Mouse (Mus musculus) forebrain, embryonic 15.5 days (tissue): ENCODE results near the gene Flt1. TPM values are rescaled to one million over a fixed set of nuclear protein-coding genes. Genes with fewer than 3 reads are reported as not detected.
"Not testable (repeated sequence)": the region's sequence is repeated elsewhere in the genome, so short reads cannot be mapped to it uniquely, and the experiment has no call there.

Experiments
- ATAC-seq: fragments of 200-750 bp; cut with Nextera tagmentation; replicated peaks from 2 replicates; pipeline ENCODE4 v1.8.0; 2017; ENCODE audit warnings: mild to moderate bottlenecking, moderate TSS enrichment, moderate library complexity
- H3K27ac ChIP-seq: fragments of 300-500 bp; sonication (generic); replicated peaks from 2 replicates; pipeline ENCODE4 v1.5.1; 2015; ENCODE audit warnings: mild to moderate bottlenecking, inconsistent platforms
- H3K27me3 ChIP-seq: fragments of 300-500 bp; sonication (generic); 2 replicates; pipeline ENCODE4 v1.6.1; 2015; ENCODE audit warnings: inconsistent platforms
- H3K36me3 ChIP-seq: fragments of 300-500 bp; sonication (generic); 2 replicates; pipeline ENCODE4 v1.6.1; 2015; ENCODE audit warnings: mild to moderate bottlenecking, inconsistent platforms
- H3K4me1 ChIP-seq: fragments of 300-500 bp; sonication (generic); 2 replicates; pipeline ENCODE4 v1.6.1; 2015; ENCODE audit warnings: inconsistent platforms
- H3K4me2 ChIP-seq: fragments of 300-500 bp; sonication (generic); replicated peaks from 2 replicates; pipeline ENCODE4 v1.6.1; 2015; ENCODE audit warnings: mild to moderate bottlenecking, inconsistent platforms
- H3K4me3 ChIP-seq: fragments of 300-500 bp; sonication (generic); 2 replicates; pipeline ENCODE4 v1.5.1; 2015; ENCODE audit warnings: mild to moderate bottlenecking, inconsistent platforms
- H3K9ac ChIP-seq: fragments of 300-500 bp; sonication (generic); replicated peaks from 2 replicates; pipeline ENCODE4 v1.6.1; 2015; ENCODE audit warnings: mild to moderate bottlenecking, inconsistent platforms
- H3K9me3 ChIP-seq: fragments of 300-500 bp; sonication (generic); 2 replicates; pipeline ENCODE4 v1.6.1; 2016; ENCODE audit warnings: inconsistent platforms
- WGBS: fragments of 180-500 bp; shearing (Covaris S2); methylation state at CpG from one replicate; pipeline ENCODE4 v1.1.7; 2015; ENCODE audit warnings: mixed read lengths; 5-methylcytosine and 5-hydroxymethylcytosine counted together
- polyA plus RNA-seq: library from polyadenylated mRNA; unstranded; fragments of >200 nt; fragmentation: Nextera tagmentation; extraction: Ambion mirVana; gene quantifications from 2 replicates; pipeline ENCODE4 v1.2.1, GENCODE M21; 2015

Flt1 gene
- polyA plus RNA-seq, 1 experiment from 2014 or later = 10.7 TPM

DNA sequence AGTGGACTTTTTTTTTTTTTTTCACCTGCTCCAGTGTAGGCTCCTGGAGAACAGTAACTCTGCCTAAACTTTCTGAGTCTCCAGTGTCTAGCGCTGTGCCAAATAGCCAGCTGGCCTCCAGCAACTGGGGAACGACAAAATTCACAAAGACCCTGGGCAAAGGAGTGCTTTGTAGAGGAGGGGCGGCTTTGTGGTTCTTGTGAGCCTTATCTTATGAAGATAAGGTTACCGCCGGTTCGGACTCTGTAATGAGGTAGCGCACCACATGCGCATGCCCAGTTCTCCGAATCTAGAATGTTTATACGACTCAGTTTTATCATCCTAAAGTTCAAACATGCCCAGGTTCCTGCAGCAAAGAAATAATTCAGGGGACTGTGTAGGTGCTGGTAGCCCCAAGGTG, 102.1 kb downstream of the Flt1 start:
- H3K4me3 ChIP-seq = no peak overlapping the region
- no peaks in the 10 kb centered on the region for H3K36me3 ChIP-seq
- WGBS = 89% methylated on average over 10 of the region's 10 CpGs
- ATAC-seq = no peak
- H3K4me1 ChIP-seq = peaks cover 6% of the 10 kb centered on the region
- no peak overlapping the region for H3K9ac ChIP-seq
- H3K4me2 ChIP-seq = no peak overlapping the region
- no peaks in the 10 kb centered on the region for H3K9me3 ChIP-seq
- no peak overlapping the region for H3K27ac ChIP-seq
- no peaks in the 10 kb centered on the region for H3K27me3 ChIP-seq

DNA sequence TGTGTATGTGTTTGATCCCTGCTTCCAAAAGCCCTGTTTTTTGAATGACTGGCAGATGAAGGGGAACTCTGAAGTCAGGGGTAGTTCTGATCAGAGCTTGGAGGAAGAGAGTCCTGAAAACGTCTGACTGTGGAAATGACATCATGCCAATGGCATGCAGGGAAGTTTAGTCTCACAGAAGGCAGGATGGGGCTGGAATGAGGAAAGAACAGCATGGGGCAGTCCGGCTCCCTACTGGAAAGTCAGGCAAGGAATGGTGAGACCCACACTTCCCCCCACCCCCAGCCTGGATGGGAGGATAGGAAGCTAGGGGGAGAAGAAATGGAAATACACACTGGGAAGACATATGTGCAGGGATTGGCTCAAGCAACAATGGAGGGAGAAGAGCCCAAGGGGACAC, 105.6 kb downstream of the Flt1 start:
- H3K4me1 ChIP-seq = no peaks in the 10 kb centered on the region
- no peaks in the 10 kb centered on the region for H3K27me3 ChIP-seq
- no peak overlapping the region for H3K27ac ChIP-seq
- no peak overlapping the region for H3K4me3 ChIP-seq
- H3K36me3 ChIP-seq = no peaks in the 10 kb centered on the region
- 22% methylated on average over 2 of the region's 2 CpGs for WGBS
- no peak overlapping the region for H3K4me2 ChIP-seq
- no peak for ATAC-seq
- H3K9ac ChIP-seq = no peak overlapping the region
- no peaks in the 10 kb centered on the region for H3K9me3 ChIP-seq

DNA sequence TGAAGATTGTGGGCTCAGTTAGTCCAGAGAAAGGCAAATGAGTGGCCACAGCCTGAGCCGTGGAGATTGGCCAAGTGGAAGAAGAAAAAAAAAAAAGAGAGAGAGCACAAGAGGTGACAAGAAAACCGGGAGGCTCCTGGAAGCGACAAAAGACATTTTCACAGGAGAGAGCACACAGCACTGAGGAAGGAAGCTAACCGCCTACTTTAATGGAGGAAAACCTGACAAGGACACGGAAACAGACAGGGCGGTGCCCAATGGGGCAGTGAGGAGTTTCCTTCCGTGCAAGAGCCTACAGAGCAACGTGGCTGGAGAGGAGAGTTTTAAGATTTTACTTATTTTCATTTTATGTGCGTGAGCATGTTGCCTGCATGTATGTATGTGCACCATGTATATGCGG, 107.6 kb downstream of the Flt1 start:
- no peak overlapping the region for H3K4me2 ChIP-seq
- no peak overlapping the region for H3K9ac ChIP-seq
- no peak overlapping the region for H3K27ac ChIP-seq
- H3K27me3 ChIP-seq = no peaks in the 10 kb centered on the region
- WGBS = 85% methylated on average over 10 of the region's 10 CpGs
- no peaks in the 10 kb centered on the region for H3K4me1 ChIP-seq
- H3K4me3 ChIP-seq = no peak overlapping the region
- no peaks in the 10 kb centered on the region for H3K9me3 ChIP-seq
- no peaks in the 10 kb centered on the region for H3K36me3 ChIP-seq
- no peak for ATAC-seq

DNA sequence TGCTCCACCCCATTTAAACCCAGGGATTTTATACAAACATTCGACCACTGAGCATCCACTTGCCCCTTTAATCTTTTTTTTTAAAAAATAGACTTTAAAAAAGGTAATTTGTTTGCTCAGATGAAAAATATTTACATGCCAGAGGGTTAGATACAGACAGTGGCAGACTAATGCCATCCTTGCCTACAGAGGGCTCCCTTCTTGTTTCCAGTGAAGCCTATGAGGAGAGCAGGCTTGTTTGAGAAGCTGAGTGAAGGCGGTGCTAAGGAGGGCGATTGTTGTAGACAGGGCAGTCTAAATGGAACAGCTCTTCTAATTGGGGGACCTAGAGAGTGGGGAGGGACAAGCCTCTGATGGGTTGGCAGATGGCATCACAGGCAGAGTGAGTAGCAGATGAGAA, 109.4 kb downstream of the Flt1 start:
- H3K27ac ChIP-seq = no peak overlapping the region
- no peaks in the 10 kb centered on the region for H3K9me3 ChIP-seq
- no peaks in the 10 kb centered on the region for H3K36me3 ChIP-seq
- no peak overlapping the region for H3K4me2 ChIP-seq
- ATAC-seq = no peak
- no peak overlapping the region for H3K4me3 ChIP-seq
- H3K4me1 ChIP-seq = no peaks in the 10 kb centered on the region
- 80% methylated on average over 3 of the region's 3 CpGs for WGBS
- H3K9ac ChIP-seq = no peak overlapping the region
- no peaks in the 10 kb centered on the region for H3K27me3 ChIP-seq

DNA sequence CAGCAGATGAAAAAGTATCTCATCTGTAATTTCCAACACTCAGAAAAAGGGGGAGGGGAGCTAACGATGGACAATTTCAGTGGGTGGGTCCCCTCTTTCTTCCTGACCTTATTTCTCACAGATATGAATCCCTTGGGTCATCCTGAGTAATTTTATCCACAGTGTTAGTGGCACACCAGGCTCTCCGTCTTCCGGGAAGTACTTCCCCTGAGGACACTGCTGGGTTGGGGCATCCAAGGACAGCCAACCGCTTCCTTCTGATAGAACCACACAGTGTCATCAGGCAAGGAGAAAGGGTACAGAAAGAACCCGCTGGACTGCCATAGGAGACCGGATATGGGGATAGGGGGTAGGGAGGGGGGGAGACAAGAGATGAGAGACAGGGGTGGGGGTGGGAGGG, 111.2 kb downstream of the Flt1 start:
- H3K36me3 ChIP-seq = no peaks in the 10 kb centered on the region
- WGBS = 90% methylated on average over 6 of the region's 6 CpGs
- H3K4me3 ChIP-seq = no peak overlapping the region
- no peak overlapping the region for H3K9ac ChIP-seq
- H3K9me3 ChIP-seq = no peaks in the 10 kb centered on the region
- no peaks in the 10 kb centered on the region for H3K4me1 ChIP-seq
- no peaks in the 10 kb centered on the region for H3K27me3 ChIP-seq
- H3K4me2 ChIP-seq = no peak overlapping the region
- no peak overlapping the region for H3K27ac ChIP-seq
- no peak for ATAC-seq

DNA sequence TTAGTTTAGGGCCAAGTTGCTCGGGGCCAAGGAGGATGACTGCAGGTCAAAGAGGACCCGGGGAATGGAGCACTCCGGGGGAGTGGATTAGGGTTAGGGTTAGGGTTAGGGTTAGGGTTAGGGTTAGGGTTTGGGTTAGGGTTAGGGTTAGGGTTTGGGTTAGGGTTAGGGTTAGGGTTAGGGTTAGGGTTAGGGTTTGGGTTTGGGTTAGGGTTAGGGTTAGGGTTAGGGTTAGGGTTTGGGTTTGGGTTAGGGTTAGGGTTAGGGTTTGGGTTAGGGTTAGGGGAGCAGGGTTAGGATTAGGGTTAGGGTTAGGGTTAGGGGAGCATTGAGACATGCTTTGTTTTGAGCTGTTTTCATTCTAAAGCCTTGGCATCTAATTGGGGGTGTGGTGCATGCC, 114.5 kb downstream of the Flt1 start:
- H3K4me3 ChIP-seq, ATAC-seq, H3K4me2 ChIP-seq, H3K27ac ChIP-seq, H3K9me3 ChIP-seq, H3K36me3 ChIP-seq, H3K27me3 ChIP-seq, H3K4me1 ChIP-seq, H3K9ac ChIP-seq: not testable (repeated sequence)
- 92% methylated on average over 3 of the region's 3 CpGs for WGBS

DNA sequence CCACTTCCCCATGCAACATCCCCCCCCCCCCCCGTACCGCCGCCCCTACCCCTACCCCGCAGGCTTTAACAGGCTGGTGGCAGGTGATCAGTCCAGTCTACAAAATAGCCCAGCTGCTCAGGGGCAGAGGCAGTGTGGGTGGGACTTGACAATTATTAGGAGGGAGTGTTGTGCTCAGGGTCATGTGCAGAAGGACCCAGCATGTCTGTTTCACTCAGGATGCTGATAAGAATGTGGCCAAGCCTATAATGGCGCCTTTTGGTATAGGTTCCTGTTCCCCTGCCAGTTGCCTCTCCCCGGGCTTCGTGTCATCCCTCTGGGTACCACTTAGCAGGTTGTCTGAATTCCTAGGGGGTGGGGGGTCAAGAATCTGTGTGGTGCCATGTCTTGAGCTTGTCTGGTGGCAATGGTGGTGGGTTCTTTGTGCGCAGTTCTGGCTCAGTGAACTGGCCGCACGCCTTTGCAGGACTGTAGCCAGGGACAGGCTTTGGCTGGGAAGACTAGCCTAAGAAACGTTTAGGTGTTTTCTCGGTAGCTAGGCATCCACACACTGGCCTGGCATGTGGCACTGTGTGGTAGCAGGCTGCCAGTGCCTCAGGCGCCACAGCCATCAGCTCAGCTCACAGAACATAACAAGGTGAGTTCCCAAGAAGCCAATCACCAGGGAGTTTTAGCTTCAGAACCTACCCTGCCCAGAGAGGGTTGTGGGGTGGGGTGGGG, 118.4 kb downstream of the Flt1 start:
- Histone ChIP-seq H3K27ac (no peak overlapping the region), H3K27me3 (no peaks in the 10 kb centered on the region), H3K4me1 (no peaks in the 10 kb centered on the region), H3K4me2 (no peak overlapping the region), H3K4me3 (no peak overlapping the region), H3K36me3 (no peaks in the 10 kb centered on the region), H3K9me3 (no peaks in the 10 kb centered on the region), H3K9ac (no peak overlapping the region)
- 81% methylated on average over 13 of the region's 13 CpGs for WGBS
- no peak for ATAC-seq

DNA sequence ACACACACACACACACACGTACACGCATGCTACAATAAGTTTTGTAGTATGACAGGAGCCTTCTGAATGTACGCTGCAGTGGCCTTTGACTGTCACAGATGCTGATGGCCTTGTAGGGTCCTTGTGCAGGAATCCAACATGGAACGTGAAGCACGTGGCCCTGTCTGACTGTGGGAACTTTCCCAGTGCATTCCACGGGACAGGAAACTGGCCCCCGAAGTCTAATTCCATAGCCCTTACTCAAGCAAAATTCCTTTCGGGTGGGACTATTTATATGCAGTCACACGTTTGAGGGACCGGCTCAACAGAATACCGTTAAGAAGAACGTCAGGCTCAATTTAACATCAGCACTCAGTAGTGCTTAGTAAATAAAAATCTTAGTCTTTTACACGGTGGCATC, 119.1 kb downstream of the Flt1 start:
- 88% methylated on average over 13 of the region's 13 CpGs for WGBS
- H3K9me3 ChIP-seq = no peaks in the 10 kb centered on the region
- H3K4me3 ChIP-seq = no peak overlapping the region
- H3K36me3 ChIP-seq = no peaks in the 10 kb centered on the region
- H3K27ac ChIP-seq = no peak overlapping the region
- H3K4me2 ChIP-seq = no peak overlapping the region
- no peak overlapping the region for H3K9ac ChIP-seq
- no peaks in the 10 kb centered on the region for H3K4me1 ChIP-seq
- H3K27me3 ChIP-seq = no peaks in the 10 kb centered on the region
- no peak for ATAC-seq

DNA sequence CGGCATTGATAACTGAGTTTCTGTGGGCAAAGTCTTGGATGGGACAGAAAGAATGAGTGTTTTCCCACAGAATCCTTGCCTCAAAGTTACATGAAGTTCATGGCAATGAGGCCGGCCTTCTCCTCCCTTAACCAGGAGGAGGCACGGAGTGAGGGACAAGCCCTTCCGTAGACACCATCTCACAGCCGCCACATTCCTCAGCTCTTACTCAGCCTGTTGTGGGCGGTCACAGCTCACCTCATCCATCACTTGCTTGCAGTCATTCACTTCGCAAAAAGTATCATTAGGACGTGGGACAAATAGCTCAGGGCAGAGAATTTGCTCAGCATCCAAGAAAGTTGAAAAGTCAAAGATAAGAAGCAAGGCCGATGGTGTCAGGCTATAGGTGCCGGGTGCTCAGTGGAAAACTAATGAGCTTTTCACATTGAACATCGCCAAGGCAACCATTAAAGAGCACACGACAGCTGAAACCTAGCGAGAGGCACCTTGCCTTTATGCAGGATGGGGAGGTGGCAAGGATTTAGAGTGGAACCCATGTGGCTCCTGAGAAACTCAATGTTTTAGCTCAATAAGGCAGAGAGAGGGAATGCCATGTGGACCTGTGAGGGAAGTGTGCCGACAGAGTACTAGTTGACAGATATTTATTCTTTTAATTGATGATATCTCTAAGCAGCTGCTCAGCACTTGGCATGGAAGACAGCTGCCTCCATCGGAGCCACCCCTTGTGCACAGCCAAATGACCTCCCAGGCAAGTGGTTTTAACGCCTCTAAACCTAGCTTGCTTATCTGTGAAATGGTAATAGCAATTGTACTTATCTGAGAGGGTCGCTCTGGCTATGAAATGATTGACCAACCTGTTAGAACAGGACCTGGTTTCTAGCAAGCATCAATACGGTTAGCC, 124.1 kb downstream of the Flt1 start:
- Histone ChIP-seq H3K9me3 (no peaks in the 10 kb centered on the region), H3K36me3 (no peaks in the 10 kb centered on the region), H3K4me3 (no peak overlapping the region), H3K27ac (no peak overlapping the region), H3K4me2 (no peak overlapping the region), H3K27me3 (no peaks in the 10 kb centered on the region), H3K9ac (no peak overlapping the region), H3K4me1 (0 out of 2 replicates have a peak, but pooled peaks cover 5% of the 10 kb centered on the region)
- no peak for ATAC-seq
- WGBS = 76% methylated on average over 18 of the region's 18 CpGs

DNA sequence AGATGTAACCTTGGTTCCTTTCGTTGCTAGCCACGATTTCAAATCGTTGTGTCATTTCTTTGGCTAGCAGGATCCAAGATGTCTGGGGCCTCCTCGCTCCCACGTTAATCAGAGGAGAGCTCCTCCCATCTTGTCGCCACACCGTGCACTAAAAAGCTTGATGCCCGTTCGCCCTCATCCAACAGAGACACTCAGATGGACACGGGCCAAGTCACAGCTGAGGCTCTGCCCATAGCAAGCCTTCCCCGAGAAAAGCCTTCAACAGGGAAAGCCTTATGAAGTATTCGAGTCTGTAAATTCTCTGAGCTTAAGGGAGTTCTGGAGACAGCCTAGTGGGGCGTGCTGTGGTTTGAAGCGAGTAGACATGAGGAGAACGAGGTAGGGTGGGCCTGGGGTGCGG, 128.0 kb downstream of the Flt1 start:
- H3K9me3 ChIP-seq = no peaks in the 10 kb centered on the region
- H3K4me3 ChIP-seq = no peak overlapping the region
- H3K4me1 ChIP-seq = 0 out of 2 replicates have a peak, but pooled peaks cover 5% of the 10 kb centered on the region
- no peak for ATAC-seq
- no peaks in the 10 kb centered on the region for H3K27me3 ChIP-seq
- H3K9ac ChIP-seq = no peak overlapping the region
- 53% methylated on average over 16 of the region's 16 CpGs for WGBS
- no peak overlapping the region for H3K27ac ChIP-seq
- H3K36me3 ChIP-seq = no peaks in the 10 kb centered on the region
- no peak overlapping the region for H3K4me2 ChIP-seq

DNA sequence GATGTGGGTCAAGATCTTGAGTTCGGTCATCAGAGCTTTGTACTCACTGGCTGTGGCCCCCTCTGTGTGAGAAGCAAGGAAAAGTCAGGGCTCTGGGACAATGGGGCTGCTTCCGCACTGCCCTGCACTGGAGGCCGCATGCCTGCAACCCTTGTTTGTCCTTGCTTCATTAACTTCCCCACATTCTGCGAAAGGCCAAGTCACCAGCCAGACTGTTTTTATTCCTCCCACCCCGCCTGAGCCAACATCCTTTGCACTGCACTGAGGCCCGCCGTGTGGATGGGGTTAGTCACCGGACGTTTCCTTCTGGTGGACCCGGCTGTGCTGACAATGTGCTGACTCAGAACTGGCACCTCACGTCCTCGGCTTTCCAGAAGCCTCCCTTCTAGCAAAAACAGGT, 136.0 kb downstream of the Flt1 start:
- Histone ChIP-seq H3K4me2 (no peak overlapping the region), H3K27ac (no peak overlapping the region)

DNA sequence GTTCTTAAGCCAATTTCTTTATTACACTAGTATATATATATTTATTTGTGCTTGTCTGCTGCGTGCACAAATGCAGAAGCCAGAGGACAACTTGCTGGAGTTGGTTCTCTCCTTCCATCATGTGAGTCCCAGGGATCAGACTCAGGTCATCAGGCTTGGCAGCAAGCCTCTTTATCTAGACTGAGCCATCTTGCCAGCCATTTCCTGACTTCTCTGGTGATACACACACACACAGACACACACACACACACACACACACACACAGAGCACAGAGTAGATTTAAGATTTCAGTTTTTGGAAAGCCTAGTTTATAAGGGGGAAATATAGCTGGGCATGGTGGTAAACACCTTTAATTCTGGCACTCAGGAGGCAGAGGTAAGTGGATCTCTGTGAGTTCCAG, 140.7 kb downstream of the Flt1 start:
- Histone ChIP-seq H3K27ac (no peak overlapping the region), H3K9ac (no peak overlapping the region), H3K4me2 (no peak overlapping the region), H3K27me3 (no peaks in the 10 kb centered on the region), H3K4me3 (no peak overlapping the region), H3K9me3 (no peaks in the 10 kb centered on the region), H3K4me1 (no peaks in the 10 kb centered on the region), H3K36me3 (no peaks in the 10 kb centered on the region)
- WGBS = 75% methylated on average over 1 of the region's 1 CpGs
- no peak for ATAC-seq

More for the DNA sequence above, 136.0 kb downstream of the Flt1 start:
- no peaks in the 10 kb centered on the region for H3K36me3 ChIP-seq
- H3K4me1 ChIP-seq = no peaks in the 10 kb centered on the region
- WGBS = 74% methylated on average over 12 of the region's 12 CpGs
- no peaks in the 10 kb centered on the region for H3K9me3 ChIP-seq
- H3K27me3 ChIP-seq = no peaks in the 10 kb centered on the region
- H3K9ac ChIP-seq = no peak overlapping the region
- no peak overlapping the region for H3K4me3 ChIP-seq
- ATAC-seq = no peak
